Mouse (Mus musculus) embryonic facial prominence, embryonic 13.5 days (tissue): ENCODE results near the gene Pbx1. TPM values are rescaled to one million over a fixed set of nuclear protein-coding genes. Genes with fewer than 3 reads are reported as not detected.
A peak's percentile ranks its signal among the peaks of the same experiment; 100 is the strongest.
"Not testable (repeated sequence)": the region's sequence is repeated elsewhere in the genome, so short reads cannot be mapped to it uniquely, and the experiment has no call there.

Source experiments
- ATAC-seq: fragments of 200-750 bp; cut with Nextera tagmentation; 2 replicates; pipeline ENCODE4 v1.8.0; 2017; ENCODE audit warnings: low read depth; ENCODE audit not compliant: insufficient number of reproducible peaks, insufficient read depth, low FRiP score, low TSS enrichment
- H3K27ac ChIP-seq: fragments of 300-500 bp; sonication (generic); 2 replicates; pipeline ENCODE4 v1.5.1; 2015; ENCODE audit warnings: moderate library complexity, mild to moderate bottlenecking, inconsistent platforms
- H3K27me3 ChIP-seq: fragments of 300-500 bp; sonication (generic); 2 replicates; pipeline ENCODE4 v1.6.1; 2015; ENCODE audit warnings: mild to moderate bottlenecking, inconsistent platforms
- H3K36me3 ChIP-seq: fragments of 300-500 bp; sonication (generic); 2 replicates; pipeline ENCODE4 v1.6.1; 2015; ENCODE audit warnings: mild to moderate bottlenecking, inconsistent platforms
- H3K4me1 ChIP-seq: fragments of 300-500 bp; sonication (generic); 2 replicates; pipeline ENCODE4 v1.6.1; 2015; ENCODE audit warnings: inconsistent platforms
- H3K4me2 ChIP-seq: fragments of 300-500 bp; sonication (generic); 2 replicates; pipeline ENCODE4 v1.6.1; 2015; ENCODE audit warnings: moderate library complexity, mild to moderate bottlenecking, inconsistent platforms
- H3K4me3 ChIP-seq: fragments of 300-500 bp; sonication (generic); 2 replicates; pipeline ENCODE4 v1.5.1; 2015; ENCODE audit warnings: mild to moderate bottlenecking, inconsistent platforms
- H3K9ac ChIP-seq: fragments of 300-500 bp; sonication (generic); 2 replicates; pipeline ENCODE4 v1.6.1; 2015; ENCODE audit warnings: mild to moderate bottlenecking, inconsistent platforms
- H3K9me3 ChIP-seq: fragments of 300-500 bp; sonication (generic); 2 replicates; pipeline ENCODE4 v1.6.1; 2016; ENCODE audit warnings: inconsistent platforms
- WGBS: fragments of 180-500 bp; shearing (Covaris S2); methylation state at CpG from one replicate; pipeline ENCODE4 v1.1.7; 2015; ENCODE audit warnings: mixed read lengths; 5-methylcytosine and 5-hydroxymethylcytosine counted together
- polyA plus RNA-seq: library from polyadenylated mRNA; unstranded; fragments of >200 nt; fragmentation: Nextera tagmentation; extraction: Ambion mirVana; gene quantifications from 2 replicates; pipeline ENCODE4 v1.2.1, GENCODE M21; 2015

The Pbx1 gene
- 47.7 and 49.9 TPM in 2 replicates for polyA plus RNA-seq

- H3K27ac ChIP-seq, result peak within 1 kb of the TSS; percentile 99
- H3K4me3 ChIP-seq, result peak within 1 kb of the TSS; percentile 64
These were observed at the start of gene Pbx1 for GRCm38 (mm10) chr1:168432232-168432280. Gene Pbx1 (minus strand): TSS chr1:168432270.

GRCm38 (mm10) chr1:168479626-168480025, 47.6 kb upstream of the Pbx1 start:
- 73% methylated on average over 8 of the region's 8 CpGs for WGBS
- no peak overlapping the region for H3K9ac ChIP-seq

More at GRCm38 (mm10) chr1:168432232-168432280, at the start of gene Pbx1:
- Histone ChIP-seq H3K4me2 (peak within 1 kb of the TSS; percentile 65), H3K9ac (peak within 1 kb of the TSS; percentile 94), H3K4me1 (peaks cover 15% of the 10 kb centered on the region)
- ATAC-seq, H3K9me3 ChIP-seq, H3K36me3 ChIP-seq, H3K27me3 ChIP-seq: not testable (repeated sequence)

DNA sequence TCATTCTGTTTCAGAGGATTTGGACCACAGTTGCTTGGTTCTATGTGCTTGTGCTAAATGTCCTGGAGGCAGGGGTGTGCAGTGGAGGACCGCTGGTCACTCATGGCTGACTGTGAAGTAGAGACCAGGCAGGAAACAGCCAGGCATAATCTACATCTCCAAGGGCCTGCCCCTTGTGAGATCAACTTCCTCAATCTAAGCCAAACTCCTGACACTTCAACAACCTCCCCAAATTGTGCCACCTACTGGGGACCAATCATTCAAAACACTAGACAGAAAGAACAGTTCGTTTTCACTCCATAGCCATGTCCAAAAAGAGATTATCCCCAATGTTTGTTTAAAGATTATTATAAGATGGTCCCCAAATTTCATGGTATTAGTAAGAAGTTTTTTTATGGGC, 46.8 kb upstream of the Pbx1 start:
- Histone ChIP-seq H3K9me3 (no peaks in the 10 kb centered on the region), H3K4me1 (peaks cover 31% of the 10 kb centered on the region), H3K4me2 (no peak overlapping the region), H3K27ac (no peak overlapping the region), H3K27me3 (no peaks in the 10 kb centered on the region), H3K4me3 (no peak overlapping the region), H3K36me3 (no peaks in the 10 kb centered on the region), H3K9ac (no peak overlapping the region)
- ATAC-seq, result no peak
- WGBS, result 75% methylated on average over 2 of the region's 2 CpGs

More at GRCm38 (mm10) chr1:168479626-168480025, 47.6 kb upstream of the Pbx1 start:
- H3K9me3 ChIP-seq, result no peaks in the 10 kb centered on the region
- no peak overlapping the region for H3K27ac ChIP-seq
- no peak overlapping the region for H3K4me3 ChIP-seq
- H3K4me2 ChIP-seq, result no peak overlapping the region
- no peaks in the 10 kb centered on the region for H3K27me3 ChIP-seq
- H3K4me1 ChIP-seq, result peaks cover 23% of the 10 kb centered on the region
- no peaks in the 10 kb centered on the region for H3K36me3 ChIP-seq
- no peak for ATAC-seq

DNA sequence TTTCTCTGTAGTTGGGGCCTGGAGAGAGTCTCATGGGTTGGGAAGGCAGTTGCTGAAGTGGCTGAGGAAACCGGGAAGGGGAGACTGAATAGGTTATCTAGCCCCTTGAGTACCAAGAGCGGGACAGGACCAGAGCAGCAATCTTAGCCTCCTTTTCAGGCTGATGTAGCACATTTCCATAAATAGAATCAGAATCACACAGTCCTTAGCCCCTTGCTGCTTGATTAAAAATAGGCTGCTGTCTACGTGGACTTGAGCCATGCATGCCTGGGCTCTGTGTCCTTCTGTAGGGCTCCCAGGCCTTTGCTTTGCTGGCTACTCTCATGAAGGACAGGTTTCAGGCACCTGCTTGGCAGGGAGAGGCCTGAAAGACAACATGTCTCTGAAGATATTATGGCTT, 44.8 kb upstream of the Pbx1 start:
- H3K9ac ChIP-seq, result no peak overlapping the region
- ATAC-seq, result no peak
- peak overlapping the region; percentile 38; the same call in 1 of the 2 replicates for H3K4me2 ChIP-seq
- no peaks in the 10 kb centered on the region for H3K27me3 ChIP-seq
- H3K36me3 ChIP-seq, result no peaks in the 10 kb centered on the region
- H3K4me3 ChIP-seq, result no peak overlapping the region
- peak overlapping the region; percentile 39; the same call in 1 of the 2 replicates for H3K27ac ChIP-seq
- no peaks in the 10 kb centered on the region for H3K9me3 ChIP-seq
- H3K4me1 ChIP-seq, result peaks cover 44% of the 10 kb centered on the region
- 64% methylated on average over 3 of the region's 3 CpGs for WGBS

GRCm38 (mm10) chr1:168476216-168476897, 44.3 kb upstream of the Pbx1 start:
- WGBS, result 31% methylated on average over 14 of the region's 14 CpGs

DNA sequence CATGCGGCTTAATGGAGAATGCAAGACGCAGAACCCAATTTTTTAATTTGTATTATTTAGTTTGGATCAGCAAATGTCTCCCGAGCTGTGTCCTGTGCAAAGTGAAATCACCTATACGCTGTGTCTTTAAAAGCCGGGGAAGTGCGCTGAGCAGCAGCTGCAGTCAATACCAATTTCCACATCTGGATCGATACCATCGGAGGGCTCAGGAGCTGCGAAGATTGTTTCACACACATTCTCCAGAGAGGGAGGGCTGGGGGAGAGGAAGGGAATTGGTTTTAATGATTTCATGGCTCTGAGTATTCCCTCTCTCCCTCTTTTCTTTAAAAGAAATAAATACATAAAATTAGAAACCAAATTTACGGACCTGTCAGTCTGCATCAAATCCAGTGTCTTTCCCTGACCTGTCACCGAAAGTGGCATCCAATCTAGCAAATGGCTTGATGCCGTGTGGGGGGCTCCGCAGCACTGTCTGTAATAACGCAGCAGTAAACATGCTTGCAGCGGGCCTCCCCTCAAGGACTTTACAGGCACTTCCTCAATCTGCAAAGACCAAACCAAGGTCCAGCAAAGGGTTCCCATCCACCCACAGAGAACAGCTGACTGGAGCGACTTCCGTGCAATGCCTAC, 43.6 kb upstream of the Pbx1 start:
- peak overlapping the region; percentile 38 for H3K4me2 ChIP-seq
- no peaks in the 10 kb centered on the region for H3K9me3 ChIP-seq
- no peak overlapping the region for H3K9ac ChIP-seq
- H3K36me3 ChIP-seq, result no peaks in the 10 kb centered on the region
- peak overlapping the region; percentile 51; the same call in 1 of the 2 replicates for H3K27ac ChIP-seq
- H3K4me1 ChIP-seq, result peaks cover 44% of the 10 kb centered on the region
- H3K27me3 ChIP-seq, result no peaks in the 10 kb centered on the region
- H3K4me3 ChIP-seq, result no peak overlapping the region
- ATAC-seq, result no peak
- 49% methylated on average over 17 of the region's 17 CpGs for WGBS

More at GRCm38 (mm10) chr1:168476216-168476897, 44.3 kb upstream of the Pbx1 start:
- Histone ChIP-seq H3K4me2 (peak overlapping the region; percentile 38), H3K4me1 (peaks cover 44% of the 10 kb centered on the region), H3K9me3 (no peaks in the 10 kb centered on the region), H3K9ac (no peak overlapping the region), H3K4me3 (no peak overlapping the region), H3K27me3 (no peaks in the 10 kb centered on the region), H3K36me3 (no peaks in the 10 kb centered on the region), H3K27ac (peak overlapping the region; percentile 51)
- ATAC-seq, result no peak

DNA sequence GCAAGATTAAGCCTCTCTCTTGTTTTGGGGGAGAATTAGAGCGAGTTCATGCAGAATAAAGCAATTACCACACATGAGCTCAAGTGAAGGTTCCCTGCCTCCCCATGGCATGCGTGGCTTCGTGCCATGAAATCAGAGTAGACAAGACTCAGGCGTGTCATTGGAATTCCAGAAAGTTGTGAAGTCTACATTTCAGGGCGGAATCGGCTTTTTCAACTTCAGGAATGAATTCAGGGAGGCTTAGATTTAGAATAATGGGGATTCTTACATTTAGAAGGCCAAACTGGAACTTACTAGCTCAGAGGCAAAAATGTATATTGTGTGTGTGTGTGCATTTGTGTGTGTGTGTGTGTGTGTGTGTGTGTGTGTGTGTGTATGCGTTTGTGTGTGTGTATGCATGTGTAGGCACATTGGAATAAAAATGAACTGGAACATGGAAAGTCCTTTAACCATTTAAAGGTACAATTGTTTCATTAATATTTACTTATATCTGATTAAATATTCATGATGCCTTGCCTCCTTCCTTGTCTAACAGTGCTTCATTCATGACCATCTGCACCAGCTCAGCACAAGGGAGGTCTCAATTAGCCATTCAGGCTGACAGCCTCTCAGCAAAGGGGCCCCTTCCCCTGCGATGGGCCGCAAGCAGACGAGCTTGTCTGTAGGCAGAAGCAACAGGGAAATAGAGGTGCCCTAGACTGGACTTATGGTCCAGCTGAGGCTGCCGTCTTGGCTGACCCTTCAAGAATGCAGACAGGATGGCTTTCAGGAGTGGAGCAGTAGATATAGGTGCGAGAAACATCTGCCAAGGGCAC, 41.4 kb upstream of the Pbx1 start:
- 28% methylated on average over 12 of the region's 12 CpGs for WGBS
- Histone ChIP-seq H3K4me2 (peak overlapping the region; percentile 11), H3K27me3 (no peaks in the 10 kb centered on the region), H3K4me3 (no peak overlapping the region), H3K27ac (peak overlapping the region; percentile 72), H3K4me1 (peaks cover 44% of the 10 kb centered on the region), H3K36me3 (no peaks in the 10 kb centered on the region), H3K9ac (no peak overlapping the region), H3K9me3 (no peaks in the 10 kb centered on the region)
- peak; percentile 52; the same call in 1 of the 2 replicates for ATAC-seq

- Histone ChIP-seq H3K9me3 (no peaks in the 10 kb centered on the region), H3K4me3 (no peak overlapping the region), H3K9ac (no peak overlapping the region), H3K27ac (peak overlapping the region; percentile 72; the same call in 1 of the 2 replicates), H3K4me2 (no peak overlapping the region), H3K27me3 (no peaks in the 10 kb centered on the region), H3K36me3 (no peaks in the 10 kb centered on the region), H3K4me1 (peaks cover 44% of the 10 kb centered on the region)
- ATAC-seq, result no peak
- 50% methylated on average over 6 of the region's 6 CpGs for WGBS
These were observed 40.6 kb upstream of the Pbx1 start for GRCm38 (mm10) chr1:168472545-168473254.

DNA sequence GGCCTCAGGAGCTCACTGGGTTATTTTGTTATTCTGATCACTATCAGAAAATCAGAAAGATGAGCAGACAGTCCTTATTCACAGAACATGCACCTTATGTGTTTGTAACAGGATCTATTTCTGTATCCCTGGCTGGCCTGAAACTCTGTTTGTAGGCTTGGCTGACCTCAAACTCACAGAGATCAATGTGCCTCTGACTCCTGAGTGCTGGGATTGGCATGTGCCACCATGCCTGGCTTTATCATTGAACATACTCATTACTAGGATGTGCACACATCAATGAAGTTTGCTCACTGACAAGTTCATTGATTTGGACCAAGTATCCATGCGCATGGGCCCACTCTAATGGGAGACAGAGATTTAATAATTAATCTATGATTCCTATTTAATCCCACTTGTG, 27.4 kb upstream of the Pbx1 start:
- H3K27ac ChIP-seq, result no peak overlapping the region

DNA sequence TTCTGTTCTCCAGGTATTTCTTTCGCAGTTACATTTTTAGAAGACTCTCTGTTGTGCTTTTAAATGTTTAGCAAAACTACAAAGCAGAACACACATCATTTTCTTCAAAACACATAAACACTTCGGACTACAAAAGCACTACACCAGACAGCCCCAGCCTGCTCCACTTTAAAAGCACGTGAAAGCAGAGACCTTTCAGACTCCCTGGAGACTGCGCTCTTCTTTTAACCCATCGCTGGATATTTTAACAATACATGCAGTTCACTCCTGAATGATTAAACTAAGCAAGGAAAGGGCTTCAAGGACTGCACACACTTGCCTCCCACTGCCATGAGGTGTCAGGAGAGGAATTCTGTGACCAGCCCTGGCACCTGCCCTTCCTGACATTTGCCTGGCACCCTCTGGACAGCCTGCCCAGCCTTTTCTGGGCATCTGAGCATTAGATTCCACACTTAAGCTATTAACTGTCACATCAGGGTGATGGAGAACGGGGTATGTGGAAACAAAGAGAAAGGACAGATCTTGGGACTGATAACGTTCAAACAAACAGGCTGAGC, 25.2 kb upstream of the Pbx1 start:
- no peak overlapping the region for H3K4me2 ChIP-seq
- H3K36me3 ChIP-seq, result no peaks in the 10 kb centered on the region
- ATAC-seq, result no peak
- H3K27me3 ChIP-seq, result no peaks in the 10 kb centered on the region
- H3K9ac ChIP-seq, result no peak overlapping the region
- H3K4me1 ChIP-seq, result 0 out of 2 replicates have a peak, but pooled peaks cover 8% of the 10 kb centered on the region
- 43% methylated on average over 7 of the region's 7 CpGs for WGBS
- H3K27ac ChIP-seq, result no peak overlapping the region
- no peak overlapping the region for H3K4me3 ChIP-seq
- H3K9me3 ChIP-seq, result no peaks in the 10 kb centered on the region

More for the DNA sequence above, 27.4 kb upstream of the Pbx1 start:
- Histone ChIP-seq H3K27me3 (no peaks in the 10 kb centered on the region), H3K36me3 (no peaks in the 10 kb centered on the region), H3K9me3 (no peaks in the 10 kb centered on the region), H3K4me1 (0 out of 2 replicates have a peak, but pooled peaks cover 8% of the 10 kb centered on the region), H3K4me2 (no peak overlapping the region), H3K4me3 (no peak overlapping the region), H3K9ac (no peak overlapping the region)
- 94% methylated on average over 1 of the region's 1 CpGs for WGBS
- no peak for ATAC-seq

- H3K36me3 ChIP-seq, result no peaks in the 10 kb centered on the region
- WGBS, result 84% methylated on average over 8 of the region's 8 CpGs
- H3K27ac ChIP-seq, result no peak overlapping the region
- no peak overlapping the region for H3K4me2 ChIP-seq
- no peak overlapping the region for H3K4me3 ChIP-seq
- H3K27me3 ChIP-seq, result no peaks in the 10 kb centered on the region
- H3K9me3 ChIP-seq, result no peaks in the 10 kb centered on the region
- no peak for ATAC-seq
- H3K4me1 ChIP-seq, result 0 out of 2 replicates have a peak, but pooled peaks cover 8% of the 10 kb centered on the region
- no peak overlapping the region for H3K9ac ChIP-seq
These were observed 23.1 kb upstream of the Pbx1 start for GRCm38 (mm10) chr1:168455178-168455577.
